Mouse (Mus musculus) neural tube, embryonic 15.5 days (tissue): Measurements from ENCODE around the gene Slc38a10. TPM values are rescaled to one million over a fixed set of nuclear protein-coding genes. Genes with fewer than 3 reads are reported as not detected.
A peak's percentile ranks its signal among the peaks of the same experiment; 100 is the strongest.

Source experiments
- ATAC-seq: fragments of 200-750 bp; cut with Nextera tagmentation; 2 replicates; pipeline ENCODE4 v1.8.0; 2017; ENCODE audit warnings: mild to moderate bottlenecking, moderate TSS enrichment, moderate library complexity; ENCODE audit not compliant: low FRiP score
- H3K27ac ChIP-seq: fragments of 300-500 bp; sonication (generic); replicated peaks from 2 replicates; pipeline ENCODE4 v1.5.1; 2015; ENCODE audit warnings: mild to moderate bottlenecking, inconsistent platforms
- H3K27me3 ChIP-seq: fragments of 300-500 bp; sonication (generic); replicated peaks from 2 replicates; pipeline ENCODE4 v1.6.1; 2015; ENCODE audit warnings: inconsistent platforms
- H3K36me3 ChIP-seq: fragments of 300-500 bp; sonication (generic); 2 replicates; pipeline ENCODE4 v1.6.1; 2015; ENCODE audit warnings: inconsistent platforms
- H3K4me1 ChIP-seq: fragments of 300-500 bp; sonication (generic); 2 replicates; pipeline ENCODE4 v1.6.1; 2015; ENCODE audit warnings: inconsistent platforms
- H3K4me2 ChIP-seq: fragments of 300-500 bp; sonication (generic); 2 replicates; pipeline ENCODE4 v1.6.1; 2015; ENCODE audit warnings: inconsistent platforms, mild to moderate bottlenecking, moderate library complexity
- H3K4me3 ChIP-seq: fragments of 300-500 bp; sonication (generic); replicated peaks from 2 replicates; pipeline ENCODE4 v1.5.1; 2015; ENCODE audit warnings: mild to moderate bottlenecking, inconsistent platforms
- H3K9ac ChIP-seq: fragments of 300-500 bp; sonication (generic); replicated peaks from 2 replicates; pipeline ENCODE4 v1.6.1; 2015; ENCODE audit warnings: mild to moderate bottlenecking, inconsistent platforms
- H3K9me3 ChIP-seq: fragments of 300-500 bp; sonication (generic); replicated peaks from 2 replicates; pipeline ENCODE4 v1.6.1; 2016; ENCODE audit warnings: inconsistent platforms
- WGBS: fragments of 180-500 bp; shearing (Covaris S2); methylation state at CpG from one replicate; pipeline ENCODE4 v1.1.7; 2015; ENCODE audit warnings: mixed read lengths; 5-methylcytosine and 5-hydroxymethylcytosine counted together
- polyA plus RNA-seq: library from polyadenylated mRNA; unstranded; fragments of >200 nt; fragmentation: Nextera tagmentation; extraction: Ambion mirVana; gene quantifications from 2 replicates; pipeline ENCODE4 v1.2.1, GENCODE M21; 2015

The Slc38a10 gene
- polyA plus RNA-seq, 1 experiment from 2014 or later: 107 TPM

- Histone ChIP-seq H3K27ac (peak overlapping the region; percentile 93), H3K4me1 (peaks cover 60% of the 10 kb centered on the region)
Measured at GRCm38 (mm10) chr11:120186145-120186740, 35.1 kb upstream of the Slc38a10 start.

GRCm38 (mm10) chr11:120185316-120186141 lies 34.4 kb upstream of the Slc38a10 start:
- H3K9ac ChIP-seq: peak overlapping the region; percentile 79
- H3K4me3 ChIP-seq: peak overlapping the region; percentile 61
- H3K27ac ChIP-seq: peak overlapping the region; percentile 76
- no peaks in the 10 kb centered on the region for H3K36me3 ChIP-seq
- peak overlapping the region; percentile 83 for H3K4me2 ChIP-seq
- 3% methylated on average over 54 of the region's 54 CpGs for WGBS
- peaks cover 53% of the 10 kb centered on the region for H3K4me1 ChIP-seq
- no peaks in the 10 kb centered on the region for H3K27me3 ChIP-seq
- ATAC-seq: no peak
- no peaks in the 10 kb centered on the region for H3K9me3 ChIP-seq

More at GRCm38 (mm10) chr11:120186145-120186740, 35.1 kb upstream of the Slc38a10 start:
- H3K9ac ChIP-seq: peak overlapping the region; percentile 79
- peak overlapping the region; percentile 61 for H3K4me3 ChIP-seq
- H3K27me3 ChIP-seq: no peaks in the 10 kb centered on the region
- H3K36me3 ChIP-seq: no peaks in the 10 kb centered on the region
- no peak for ATAC-seq
- 3% methylated on average over 18 of the region's 18 CpGs for WGBS
- H3K9me3 ChIP-seq: no peaks in the 10 kb centered on the region
- H3K4me2 ChIP-seq: peak overlapping the region; percentile 83

- Histone ChIP-seq H3K9me3 (no peaks in the 10 kb centered on the region), H3K36me3 (no peaks in the 10 kb centered on the region), H3K4me2 (peak overlapping the region; percentile 83), H3K4me3 (peak overlapping the region; percentile 61), H3K9ac (peak overlapping the region; percentile 79), H3K27me3 (no peaks in the 10 kb centered on the region), H3K4me1 (peaks cover 48% of the 10 kb centered on the region), H3K27ac (peak overlapping the region; percentile 76)
- ATAC-seq: no peak
- WGBS: 3% methylated on average over 16 of the region's 16 CpGs
Measured at GRCm38 (mm10) chr11:120184371-120185315, 33.5 kb upstream of the Slc38a10 start.

- no peaks in the 10 kb centered on the region for H3K36me3 ChIP-seq
- no peaks in the 10 kb centered on the region for H3K9me3 ChIP-seq
- no peak for ATAC-seq
- peaks cover 48% of the 10 kb centered on the region for H3K4me1 ChIP-seq
- H3K27ac ChIP-seq: peak overlapping the region; percentile 76
- no peak overlapping the region for H3K4me3 ChIP-seq
- H3K27me3 ChIP-seq: no peaks in the 10 kb centered on the region
- peak overlapping the region; percentile 26; the same call in 1 of the 2 replicates for H3K9ac ChIP-seq
- peak overlapping the region; percentile 83 for H3K4me2 ChIP-seq
- 27% methylated on average over 11 of the region's 11 CpGs for WGBS
Measured at GRCm38 (mm10) chr11:120183708-120184107, 32.6 kb upstream of the Slc38a10 start.

DNA sequence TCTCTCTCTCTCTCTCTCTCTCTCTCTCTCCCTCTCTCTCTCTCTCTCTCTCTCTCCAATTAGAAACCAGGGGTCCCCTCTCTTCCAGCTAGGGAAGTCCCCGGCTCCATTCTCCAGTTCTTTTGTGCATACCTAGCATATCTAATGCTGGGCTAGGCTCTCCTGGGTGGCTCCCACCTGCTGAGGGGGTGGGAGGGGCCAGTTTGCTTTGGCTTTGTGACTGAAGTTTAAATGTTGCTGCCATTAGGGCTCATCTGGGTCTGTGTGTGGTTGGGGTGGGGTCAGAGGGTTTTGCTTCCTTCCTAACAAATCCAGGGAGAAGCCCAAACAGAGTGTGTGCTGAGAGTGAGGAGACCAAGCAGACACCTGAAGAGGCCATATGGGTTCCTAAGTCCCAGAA lies 32.0 kb upstream of the Slc38a10 start:
- ATAC-seq: no peak
- no peak overlapping the region for H3K27ac ChIP-seq
- H3K9ac ChIP-seq: peak overlapping the region; percentile 26; the same call in 1 of the 2 replicates
- no peaks in the 10 kb centered on the region for H3K27me3 ChIP-seq
- H3K36me3 ChIP-seq: no peaks in the 10 kb centered on the region
- H3K4me3 ChIP-seq: no peak overlapping the region
- no peaks in the 10 kb centered on the region for H3K9me3 ChIP-seq
- H3K4me2 ChIP-seq: no peak overlapping the region
- 36% methylated on average over 1 of the region's 1 CpGs for WGBS
- H3K4me1 ChIP-seq: peaks cover 48% of the 10 kb centered on the region

DNA sequence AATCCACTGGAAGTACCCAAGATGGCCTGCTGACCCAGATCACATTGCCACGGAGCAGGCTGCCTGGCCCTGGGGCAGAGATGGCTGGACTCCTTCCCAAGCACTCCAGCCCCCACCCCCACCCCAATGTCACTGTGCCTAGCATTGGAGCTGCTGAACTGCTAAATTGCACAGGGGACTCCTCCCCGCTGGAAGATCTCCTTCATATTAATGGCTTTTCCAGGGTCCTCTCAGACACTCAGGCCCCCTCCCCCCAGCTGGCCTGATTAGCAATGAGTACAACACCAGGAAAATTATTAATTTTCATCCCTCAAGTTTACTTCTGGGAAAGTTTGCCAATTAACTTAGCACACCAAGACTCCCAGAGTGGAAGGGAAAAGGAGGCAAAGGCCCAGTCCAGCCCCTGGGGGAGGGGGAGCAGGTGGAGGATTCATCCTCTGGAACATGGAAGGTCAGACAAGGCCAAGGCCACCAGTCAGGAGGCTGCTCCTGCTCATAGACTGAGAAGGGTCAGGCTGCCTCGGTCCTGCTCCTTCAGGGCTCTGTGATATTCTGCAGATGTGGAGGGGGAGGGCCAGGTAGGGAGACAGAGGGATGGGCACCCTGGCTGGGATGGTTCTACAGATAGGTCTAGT lies 31.4 kb upstream of the Slc38a10 start:
- H3K27ac ChIP-seq: 0 out of 2 replicates have a peak overlapping the region, but pooled peaks have one; percentile 5
- H3K27me3 ChIP-seq: no peaks in the 10 kb centered on the region
- no peaks in the 10 kb centered on the region for H3K36me3 ChIP-seq
- H3K4me2 ChIP-seq: no peak overlapping the region
- peaks cover 46% of the 10 kb centered on the region for H3K4me1 ChIP-seq
- no peak for ATAC-seq
- 25% methylated on average over 3 of the region's 3 CpGs for WGBS
- no peak overlapping the region for H3K4me3 ChIP-seq
- no peak overlapping the region; the same call in 1 of the 2 replicates for H3K9ac ChIP-seq
- H3K9me3 ChIP-seq: no peaks in the 10 kb centered on the region

DNA sequence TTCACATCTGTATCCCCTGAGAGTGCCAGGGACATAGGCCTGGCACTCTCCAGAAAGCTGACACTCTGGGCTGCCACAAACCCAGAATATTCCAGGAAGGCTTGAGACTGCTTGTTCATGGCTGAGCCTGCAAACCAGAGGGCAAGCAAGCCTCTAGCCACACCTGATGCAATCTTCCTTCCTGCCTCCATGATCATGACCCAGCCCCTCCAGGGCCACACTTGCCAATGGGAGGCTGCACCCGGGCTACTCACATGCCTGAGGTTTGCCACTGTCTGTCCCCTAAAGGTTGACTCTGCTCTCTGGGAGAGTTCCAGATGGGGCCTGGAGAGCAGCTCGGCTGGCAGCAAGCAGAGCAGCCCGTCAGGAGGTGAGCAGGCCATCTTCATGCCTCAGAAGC lies 30.2 kb upstream of the Slc38a10 start:
- no peaks in the 10 kb centered on the region for H3K36me3 ChIP-seq
- peaks cover 38% of the 10 kb centered on the region for H3K4me1 ChIP-seq
- 64% methylated on average over 3 of the region's 3 CpGs for WGBS

GRCm38 (mm10) chr11:120179374-120179773 lies 28.2 kb upstream of the Slc38a10 start:
- no peak overlapping the region for H3K27ac ChIP-seq
- no peaks in the 10 kb centered on the region for H3K27me3 ChIP-seq
- H3K4me3 ChIP-seq: no peak overlapping the region
- WGBS: 33% methylated on average over 4 of the region's 4 CpGs
- H3K9me3 ChIP-seq: no peaks in the 10 kb centered on the region
- no peaks in the 10 kb centered on the region for H3K36me3 ChIP-seq
- H3K4me2 ChIP-seq: no peak overlapping the region
- H3K4me1 ChIP-seq: peaks cover 18% of the 10 kb centered on the region
- ATAC-seq: no peak
- no peak overlapping the region for H3K9ac ChIP-seq

More for the DNA sequence above, 30.2 kb upstream of the Slc38a10 start:
- H3K9ac ChIP-seq: no peak overlapping the region
- no peaks in the 10 kb centered on the region for H3K27me3 ChIP-seq
- no peak overlapping the region for H3K4me3 ChIP-seq
- no peak overlapping the region for H3K4me2 ChIP-seq
- no peaks in the 10 kb centered on the region for H3K9me3 ChIP-seq
- H3K27ac ChIP-seq: no peak overlapping the region
- ATAC-seq: no peak

DNA sequence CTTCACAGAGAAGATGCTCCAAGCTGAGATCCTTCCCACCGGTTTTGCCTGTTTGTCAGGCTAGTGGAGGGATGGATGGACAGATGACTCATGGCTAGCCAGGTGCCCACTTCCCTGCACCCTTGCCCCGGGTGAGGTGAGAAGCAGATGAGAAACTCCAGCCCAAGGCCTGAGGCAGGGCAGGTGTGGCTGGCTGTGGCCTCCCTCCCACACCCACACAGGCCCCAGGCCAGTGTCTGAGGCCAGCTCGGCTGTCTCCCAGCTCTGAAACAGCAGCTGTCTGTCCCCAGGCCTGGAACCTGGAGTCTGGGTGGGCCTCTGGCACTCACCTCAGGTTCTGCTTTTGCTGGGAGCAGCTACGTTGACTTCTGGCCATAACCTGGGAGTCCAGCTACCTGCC lies 24.8 kb upstream of the Slc38a10 start:
- H3K27me3 ChIP-seq: no peaks in the 10 kb centered on the region
- H3K4me1 ChIP-seq: no peaks in the 10 kb centered on the region
- no peaks in the 10 kb centered on the region for H3K9me3 ChIP-seq
- H3K9ac ChIP-seq: no peak overlapping the region
- H3K4me2 ChIP-seq: no peak overlapping the region
- H3K36me3 ChIP-seq: no peaks in the 10 kb centered on the region
- no peak overlapping the region for H3K27ac ChIP-seq
- H3K4me3 ChIP-seq: no peak overlapping the region
- no peak for ATAC-seq
- 68% methylated on average over 4 of the region's 4 CpGs for WGBS

GRCm38 (mm10) chr11:120173213-120173612 lies 22.1 kb upstream of the Slc38a10 start:
- H3K27me3 ChIP-seq: no peaks in the 10 kb centered on the region
- H3K4me3 ChIP-seq: no peak overlapping the region
- no peak overlapping the region for H3K4me2 ChIP-seq
- ATAC-seq: no peak; the same call in 1 of the 2 replicates
- WGBS: 71% methylated on average over 14 of the region's 14 CpGs
- H3K36me3 ChIP-seq: no peaks in the 10 kb centered on the region
- no peak overlapping the region for H3K9ac ChIP-seq
- H3K27ac ChIP-seq: no peak overlapping the region
- H3K9me3 ChIP-seq: no peaks in the 10 kb centered on the region
- peaks cover 9% of the 10 kb centered on the region for H3K4me1 ChIP-seq

GRCm38 (mm10) chr11:120171168-120171567 lies 20.0 kb upstream of the Slc38a10 start:
- Histone ChIP-seq H3K4me3 (no peak overlapping the region), H3K36me3 (no peaks in the 10 kb centered on the region)

More at GRCm38 (mm10) chr11:120171168-120171567, 20.0 kb upstream of the Slc38a10 start:
- no peak for ATAC-seq
- Histone ChIP-seq H3K4me1 (peaks cover 28% of the 10 kb centered on the region), H3K9me3 (no peaks in the 10 kb centered on the region), H3K4me2 (no peak overlapping the region), H3K27ac (no peak overlapping the region), H3K9ac (no peak overlapping the region), H3K27me3 (no peaks in the 10 kb centered on the region)
- WGBS: 62% methylated on average over 8 of the region's 8 CpGs
